Mouse (Mus musculus) forebrain, embryonic 12.5 days (tissue): ENCODE measurements around the gene Zfp853. TPM values are rescaled to one million over a fixed set of nuclear protein-coding genes. Genes with fewer than 3 reads are reported as not detected.

Experiments
- ATAC-seq: fragments of 200-750 bp; cut with Nextera tagmentation; 2 replicates; pipeline ENCODE4 v1.8.0; 2017; ENCODE audit warnings: moderate TSS enrichment; ENCODE audit not compliant: low FRiP score
- H3K27ac ChIP-seq: fragments of 300-500 bp; sonication (generic); 2 replicates; pipeline ENCODE4 v1.5.1; 2016; ENCODE audit warnings: mild to moderate bottlenecking
- H3K27me3 ChIP-seq: fragments of 300-500 bp; sonication (generic); 2 replicates; pipeline ENCODE4 v1.6.1; 2016; ENCODE audit warnings: mild to moderate bottlenecking
- H3K36me3 ChIP-seq: fragments of 300-500 bp; sonication (generic); replicated peaks from 2 replicates; pipeline ENCODE4 v1.6.1; 2016; ENCODE audit warnings: mild to moderate bottlenecking
- H3K4me1 ChIP-seq: fragments of 300-500 bp; sonication (generic); 2 replicates; pipeline ENCODE4 v1.6.1; 2016
- H3K4me2 ChIP-seq: fragments of 300-500 bp; sonication (generic); 2 replicates; pipeline ENCODE4 v1.6.1; 2016; ENCODE audit warnings: mild to moderate bottlenecking, moderate library complexity
- H3K4me3 ChIP-seq: fragments of 300-500 bp; sonication (generic); replicated peaks from 2 replicates; pipeline ENCODE4 v1.5.1; 2016; ENCODE audit warnings: mild to moderate bottlenecking
- H3K9ac ChIP-seq: fragments of 300-500 bp; sonication (generic); 2 replicates; pipeline ENCODE4 v1.6.1; 2016; ENCODE audit warnings: mild to moderate bottlenecking
- H3K9me3 ChIP-seq: fragments of 300-500 bp; sonication (generic); 2 replicates; pipeline ENCODE4 v1.6.1; 2016
- WGBS: fragments of 180-500 bp; shearing (Covaris S2); methylation state at CpG from one replicate; pipeline ENCODE4 v1.1.7; 2016; 5-methylcytosine and 5-hydroxymethylcytosine counted together
- polyA plus RNA-seq: library from polyadenylated mRNA; unstranded; fragments of >200 nt; fragmentation: Nextera tagmentation; extraction: Ambion mirVana; gene quantifications from 2 replicates; pipeline ENCODE4 v1.2.1, GENCODE M21; 2016

Zfp853 gene
- polyA plus RNA-seq, 1 experiment from 2014 or later = 0.09 TPM

DNA sequence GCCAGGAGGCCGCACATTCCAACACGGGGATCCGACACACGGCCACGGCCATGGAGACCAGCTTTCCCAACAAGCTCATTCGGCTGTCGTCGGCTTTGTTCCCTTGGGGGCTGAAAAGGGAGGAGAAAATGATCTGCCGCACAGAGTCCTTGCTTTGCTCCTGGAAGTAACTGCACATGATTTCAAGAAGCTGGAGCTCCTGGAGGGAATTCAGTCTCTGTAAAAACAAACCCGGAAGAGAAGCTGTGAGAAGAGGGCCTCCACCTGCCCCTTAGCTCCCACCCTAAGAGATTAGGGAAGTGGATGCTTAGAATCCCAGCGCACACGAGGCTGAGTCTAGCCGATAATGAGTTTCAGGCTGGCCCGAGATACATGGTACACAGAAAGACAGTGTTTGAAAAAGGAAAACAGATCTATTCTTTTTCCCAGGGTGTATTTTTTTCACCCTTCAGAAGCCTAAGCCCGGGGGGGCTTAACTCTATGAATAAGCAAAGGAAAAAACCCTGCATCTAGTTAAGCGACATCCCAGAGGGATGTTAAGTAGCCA is 20.8 kb upstream of the Zfp853 start:
- Histone ChIP-seq H3K4me1 (peaks cover 32% of the 10 kb centered on the region), H3K27ac (peak overlapping the region; percentile 97), H3K36me3 (peaks cover 78% of the 10 kb centered on the region), H3K4me2 (peak overlapping the region; percentile 77), H3K27me3 (no peaks in the 10 kb centered on the region), H3K9ac (peak overlapping the region; percentile 95), H3K4me3 (peak overlapping the region; percentile 86), H3K9me3 (no peaks in the 10 kb centered on the region)
- ATAC-seq = peak; percentile 33; the same call in 1 of the 2 replicates
- WGBS = 1% methylated on average over 16 of the region's 16 CpGs

DNA sequence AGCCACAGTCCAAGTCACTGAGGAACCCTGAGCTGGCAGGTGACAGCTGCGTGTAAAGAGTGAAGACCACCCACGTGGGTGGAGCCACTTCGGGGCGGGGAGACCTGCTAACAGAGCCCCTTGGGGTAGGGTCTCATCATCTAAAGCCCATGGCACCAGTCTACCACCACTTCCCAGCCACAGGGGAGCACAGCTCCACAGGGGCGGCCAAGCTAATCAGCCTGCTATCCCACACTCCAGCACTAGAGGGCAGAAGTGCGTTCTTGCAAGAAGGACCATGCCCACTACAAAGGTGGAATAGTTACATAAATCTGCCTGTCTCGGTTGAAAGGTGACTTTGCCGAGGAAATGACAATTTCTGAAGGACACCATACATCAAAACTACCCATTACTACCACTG is 18.5 kb upstream of the Zfp853 start:
- ATAC-seq = no peak
- no peak overlapping the region for H3K4me2 ChIP-seq
- H3K27me3 ChIP-seq = no peaks in the 10 kb centered on the region
- H3K4me1 ChIP-seq = peaks cover 35% of the 10 kb centered on the region
- H3K36me3 ChIP-seq = peaks cover 77% of the 10 kb centered on the region
- H3K9me3 ChIP-seq = no peaks in the 10 kb centered on the region
- H3K9ac ChIP-seq = no peak overlapping the region
- no peak overlapping the region for H3K27ac ChIP-seq
- no peak overlapping the region for H3K4me3 ChIP-seq
- 69% methylated on average over 8 of the region's 8 CpGs for WGBS

DNA sequence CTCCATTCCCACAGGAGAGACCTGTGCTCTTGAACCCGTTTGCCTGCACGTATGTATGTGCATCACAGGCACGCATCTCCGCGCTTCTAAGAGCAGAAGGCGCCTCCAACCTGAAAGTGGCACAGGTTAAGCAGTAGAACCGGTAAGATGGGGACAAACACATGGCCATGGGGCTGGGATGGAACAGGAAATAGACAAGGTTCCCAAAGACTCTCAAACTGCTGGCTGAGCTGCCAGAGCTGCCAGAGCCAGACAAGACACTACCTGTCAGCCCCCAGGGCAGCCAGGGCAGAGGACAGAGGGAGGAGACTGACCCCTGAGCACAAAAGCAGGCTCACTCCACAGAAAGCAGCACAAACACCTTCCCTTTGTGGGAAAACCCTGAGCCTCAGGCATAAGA is 16.5 kb upstream of the Zfp853 start:
- H3K9me3 ChIP-seq = no peaks in the 10 kb centered on the region
- no peak overlapping the region for H3K4me2 ChIP-seq
- H3K9ac ChIP-seq = no peak overlapping the region
- H3K27ac ChIP-seq = no peak overlapping the region
- no peak for ATAC-seq
- H3K27me3 ChIP-seq = no peaks in the 10 kb centered on the region
- H3K36me3 ChIP-seq = peaks cover 86% of the 10 kb centered on the region
- no peak overlapping the region for H3K4me3 ChIP-seq
- H3K4me1 ChIP-seq = peaks cover 35% of the 10 kb centered on the region
- 93% methylated on average over 7 of the region's 7 CpGs for WGBS

DNA sequence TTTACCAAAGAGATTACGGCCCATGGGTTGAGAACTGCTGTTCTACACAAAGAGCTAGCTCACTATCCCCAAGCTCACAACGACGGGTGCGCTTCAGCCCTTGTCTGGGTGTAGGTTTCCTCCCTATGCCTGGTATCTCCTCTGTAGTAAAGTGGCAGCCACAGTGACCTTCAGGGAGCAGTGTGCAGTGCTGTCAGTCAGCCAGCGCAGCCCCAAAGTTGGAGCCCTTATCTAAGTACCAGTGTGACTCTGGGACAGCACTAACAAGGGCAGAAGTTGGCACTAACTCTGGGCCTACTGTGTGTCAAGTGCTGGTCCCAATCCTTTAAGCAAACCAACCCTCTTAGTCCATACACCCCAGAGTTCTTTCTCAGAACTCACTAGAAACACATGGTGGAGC is 15.4 kb upstream of the Zfp853 start:
- Histone ChIP-seq H3K9me3 (no peaks in the 10 kb centered on the region), H3K9ac (no peak overlapping the region), H3K27ac (no peak overlapping the region), H3K4me1 (peaks cover 29% of the 10 kb centered on the region), H3K4me2 (no peak overlapping the region), H3K36me3 (peaks cover 94% of the 10 kb centered on the region), H3K27me3 (no peaks in the 10 kb centered on the region), H3K4me3 (no peak overlapping the region)
- WGBS = 93% methylated on average over 5 of the region's 5 CpGs
- no peak for ATAC-seq

DNA sequence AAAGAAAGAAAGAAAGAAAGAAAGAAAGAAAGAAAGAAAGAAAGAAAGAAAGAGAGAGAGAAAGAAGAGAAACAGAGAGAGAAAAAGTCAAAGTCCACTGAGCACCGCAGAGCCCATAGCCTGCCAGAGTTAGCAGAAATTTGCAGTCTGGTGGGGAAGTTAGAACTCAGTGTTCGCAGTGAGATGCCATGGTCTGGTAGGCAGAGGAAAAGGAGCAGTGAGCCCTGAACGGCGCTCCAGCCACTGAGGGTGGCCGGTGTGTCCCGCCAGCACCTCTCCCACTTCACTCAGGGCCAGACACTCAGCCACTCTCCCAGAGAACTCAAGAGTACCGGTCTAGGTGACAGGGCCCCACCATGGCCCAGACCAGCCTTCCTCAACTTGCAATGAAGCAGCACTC is 10.8 kb upstream of the Zfp853 start:
- Histone ChIP-seq H3K4me3 (no peak overlapping the region), H3K4me2 (no peak overlapping the region), H3K9me3 (no peaks in the 10 kb centered on the region), H3K36me3 (peaks cover 96% of the 10 kb centered on the region), H3K4me1 (0 out of 2 replicates have a peak, but pooled peaks cover 7% of the 10 kb centered on the region), H3K27me3 (no peaks in the 10 kb centered on the region), H3K27ac (no peak overlapping the region), H3K9ac (no peak overlapping the region)
- no peak for ATAC-seq
- WGBS = 94% methylated on average over 7 of the region's 7 CpGs

DNA sequence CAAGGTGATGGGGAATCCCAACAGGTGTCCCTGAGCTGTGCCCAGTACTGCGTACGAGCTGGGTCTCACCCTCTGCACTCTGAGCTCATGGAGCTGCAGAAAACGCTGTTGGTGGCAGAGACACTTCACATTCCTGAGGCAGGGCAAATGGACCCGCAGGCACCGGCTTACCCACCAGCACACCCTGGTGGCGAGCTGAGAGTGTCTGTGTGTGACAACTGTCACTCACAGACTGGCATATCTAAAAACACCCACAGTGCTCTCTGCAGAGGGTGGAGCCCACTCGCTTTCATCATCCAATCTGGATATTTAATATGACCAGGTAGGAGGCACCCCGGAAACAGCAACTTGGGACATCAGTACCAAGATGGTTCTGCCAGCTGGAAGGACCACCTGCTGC is 7.9 kb upstream of the Zfp853 start:
- H3K4me3 ChIP-seq = no peak overlapping the region
- H3K27me3 ChIP-seq = no peaks in the 10 kb centered on the region
- H3K27ac ChIP-seq = no peak overlapping the region
- no peaks in the 10 kb centered on the region for H3K4me1 ChIP-seq
- no peaks in the 10 kb centered on the region for H3K9me3 ChIP-seq
- H3K4me2 ChIP-seq = no peak overlapping the region
- H3K36me3 ChIP-seq = peaks cover 81% of the 10 kb centered on the region
- 82% methylated on average over 8 of the region's 8 CpGs for WGBS
- no peak for ATAC-seq
- no peak overlapping the region for H3K9ac ChIP-seq

DNA sequence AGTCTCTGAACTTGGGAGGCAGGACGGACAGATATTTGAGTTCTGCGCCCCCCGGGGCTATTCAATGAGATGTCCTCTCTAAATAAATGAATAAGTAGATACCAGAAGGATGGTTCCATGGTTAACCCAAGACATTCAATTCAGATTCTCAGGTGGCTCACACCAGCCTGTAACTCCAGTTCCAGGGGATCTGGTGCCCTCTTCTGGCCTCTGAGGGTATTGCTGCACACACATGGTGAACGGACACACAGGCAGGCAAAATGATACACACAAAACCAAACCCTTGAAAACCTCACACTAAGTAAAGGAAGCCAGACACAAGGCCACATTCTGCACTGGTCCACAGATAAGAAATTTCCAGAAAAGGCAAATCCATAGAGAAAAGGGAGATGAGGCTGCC is 6.3 kb upstream of the Zfp853 start:
- Histone ChIP-seq H3K36me3 (peaks cover 65% of the 10 kb centered on the region), H3K4me2 (no peak overlapping the region), H3K4me3 (no peak overlapping the region), H3K9me3 (0 out of 2 replicates have a peak, but pooled peaks cover 4% of the 10 kb centered on the region), H3K27ac (no peak overlapping the region), H3K27me3 (peaks cover 5% of the 10 kb centered on the region), H3K9ac (no peak overlapping the region), H3K4me1 (no peaks in the 10 kb centered on the region)
- 96% methylated on average over 4 of the region's 4 CpGs for WGBS
- ATAC-seq = no peak

DNA sequence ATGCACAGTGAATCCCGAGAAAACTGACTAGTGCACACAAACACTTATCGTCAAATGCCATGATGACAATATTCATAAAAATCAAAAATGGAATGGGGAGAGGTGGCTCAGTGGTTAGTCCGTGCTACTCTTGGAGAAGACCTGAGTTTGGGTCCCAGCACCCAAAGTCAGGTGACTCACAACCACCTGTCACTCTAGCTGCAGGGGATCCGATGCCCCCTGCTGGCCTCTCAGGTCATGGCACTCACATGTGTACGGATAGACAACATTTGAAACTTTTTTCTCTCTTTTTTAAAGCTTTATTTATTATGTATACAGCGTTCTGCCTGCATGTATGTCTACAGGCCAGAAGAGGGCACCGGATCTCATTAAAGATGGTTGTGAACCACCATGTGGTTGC is 5.0 kb upstream of the Zfp853 start:
- H3K4me3 ChIP-seq = no peak overlapping the region
- peaks cover 54% of the 10 kb centered on the region for H3K36me3 ChIP-seq
- H3K4me2 ChIP-seq = no peak overlapping the region
- ATAC-seq = no peak
- H3K9me3 ChIP-seq = 0 out of 2 replicates have a peak, but pooled peaks cover 4% of the 10 kb centered on the region
- no peak overlapping the region for H3K27ac ChIP-seq
- WGBS = 95% methylated on average over 7 of the region's 7 CpGs
- H3K9ac ChIP-seq = no peak overlapping the region
- peaks cover 18% of the 10 kb centered on the region for H3K27me3 ChIP-seq
- H3K4me1 ChIP-seq = peaks cover 3% of the 10 kb centered on the region

DNA sequence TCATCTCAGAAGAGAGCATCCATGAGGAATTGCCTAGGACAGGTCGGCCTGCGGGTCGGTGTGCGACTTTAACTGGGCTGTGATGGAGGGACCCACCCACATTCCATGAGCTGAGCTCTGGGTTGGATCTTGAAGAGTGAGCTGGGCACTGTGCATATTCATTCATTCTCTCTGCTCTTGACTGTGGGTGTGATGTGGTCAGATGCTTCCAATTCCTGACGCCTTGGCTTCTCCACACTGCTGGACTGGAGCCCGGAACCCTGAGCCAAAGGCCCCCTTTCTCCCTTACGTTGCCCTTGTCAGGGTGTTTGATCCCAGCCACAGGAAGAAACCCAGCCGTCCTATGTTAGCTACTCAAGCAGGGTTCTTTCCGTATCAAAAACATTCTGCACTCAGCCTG is 4.6 kb upstream of the Zfp853 start:
- ATAC-seq = no peak
- 94% methylated on average over 9 of the region's 9 CpGs for WGBS
- peaks cover 22% of the 10 kb centered on the region for H3K27me3 ChIP-seq
- no peak overlapping the region for H3K9ac ChIP-seq
- peaks cover 7% of the 10 kb centered on the region for H3K4me1 ChIP-seq
- no peak overlapping the region for H3K4me2 ChIP-seq
- no peak overlapping the region for H3K27ac ChIP-seq
- H3K9me3 ChIP-seq = 0 out of 2 replicates have a peak, but pooled peaks cover 4% of the 10 kb centered on the region
- peaks cover 50% of the 10 kb centered on the region for H3K36me3 ChIP-seq
- no peak overlapping the region for H3K4me3 ChIP-seq

DNA sequence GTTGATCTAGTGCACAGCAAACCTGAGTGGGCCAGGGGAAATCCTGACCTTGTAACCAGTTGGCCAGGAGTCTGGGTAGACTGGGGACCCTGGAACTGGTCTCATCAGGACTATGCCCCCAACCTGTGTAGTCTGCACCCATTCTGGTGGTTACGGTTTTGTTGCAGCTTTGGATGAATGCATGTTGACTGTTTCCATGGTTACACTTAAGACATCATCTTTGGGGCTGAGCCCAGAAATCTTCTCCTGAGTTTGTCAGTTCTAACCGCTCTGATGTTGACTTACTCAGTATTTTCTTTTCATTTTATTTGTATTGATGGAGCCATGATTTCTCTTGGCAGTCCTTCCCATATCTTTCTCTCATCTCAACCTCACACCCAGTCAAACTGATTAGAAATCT is 1.9 kb upstream of the Zfp853 start:
- H3K27me3 ChIP-seq = peaks cover 48% of the 10 kb centered on the region
- no peak overlapping the region for H3K27ac ChIP-seq
- 89% methylated on average over 2 of the region's 2 CpGs for whole genome bisulfite sequencing
- H3K36me3 ChIP-seq = peaks cover 23% of the 10 kb centered on the region
- peaks cover 7% of the 10 kb centered on the region for H3K4me1 ChIP-seq
- 0 out of 2 replicates have a peak, but pooled peaks cover 4% of the 10 kb centered on the region for H3K9me3 ChIP-seq
- H3K4me3 ChIP-seq = no peak overlapping the region
- ATAC-seq = no peak
- no peak overlapping the region for H3K4me2 ChIP-seq
- no peak overlapping the region for H3K9ac ChIP-seq

DNA sequence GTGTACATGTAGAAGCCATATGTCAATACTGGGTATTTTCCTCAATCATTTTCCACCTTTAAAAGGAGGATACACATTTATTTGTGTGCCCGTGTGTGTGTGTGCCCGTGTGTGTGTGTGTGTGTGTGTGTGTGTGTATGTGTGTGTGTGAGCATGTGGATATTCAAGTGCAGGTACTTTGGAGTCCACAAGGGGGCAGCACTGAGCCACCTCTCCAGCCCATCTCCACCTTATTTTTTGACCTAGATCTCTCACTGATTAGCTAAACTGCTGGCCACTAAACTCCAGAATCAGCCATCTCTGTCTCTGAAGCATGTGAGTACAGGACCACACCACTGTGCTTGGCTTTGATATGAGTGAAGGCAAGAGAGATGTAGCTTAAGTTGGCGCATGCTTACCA is 1.4 kb upstream of the Zfp853 start:
- Histone ChIP-seq H3K9ac (no peak overlapping the region), H3K9me3 (0 out of 2 replicates have a peak, but pooled peaks cover 4% of the 10 kb centered on the region), H3K4me2 (no peak overlapping the region), H3K4me3 (no peak overlapping the region), H3K4me1 (peaks cover 7% of the 10 kb centered on the region), H3K36me3 (peaks cover 19% of the 10 kb centered on the region), H3K27me3 (peaks cover 53% of the 10 kb centered on the region), H3K27ac (no peak overlapping the region)
- 90% methylated on average over 3 of the region's 3 CpGs for WGBS
- no peak for ATAC-seq

DNA sequence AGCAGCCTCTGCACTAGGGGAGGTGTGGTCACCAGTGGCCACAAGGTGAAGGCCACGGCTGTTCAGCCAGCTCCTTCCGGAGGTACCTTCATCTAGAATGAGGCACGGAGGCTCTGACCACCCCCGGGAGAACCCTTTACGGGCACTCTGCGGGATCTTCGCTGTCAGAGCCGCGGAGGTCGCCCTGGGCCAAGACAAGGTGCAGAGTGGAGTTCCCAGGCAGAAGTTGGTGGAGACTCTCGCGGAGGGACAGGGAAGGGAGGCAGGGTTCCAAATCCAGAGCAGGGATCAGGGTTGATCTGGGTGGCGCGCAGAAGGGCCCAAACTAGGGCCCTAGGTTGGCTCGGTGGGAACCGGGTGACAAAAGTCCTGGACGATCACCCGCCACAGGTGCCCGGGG is 544 bp downstream of the Zfp853 start:
- Histone ChIP-seq H3K27ac (no peak overlapping the region), H3K9ac (peak overlapping the region; percentile 36; the same call in 1 of the 2 replicates), H3K4me3 (peak overlapping the region; percentile 39), H3K36me3 (peaks cover 8% of the 10 kb centered on the region), H3K27me3 (peaks cover 73% of the 10 kb centered on the region), H3K9me3 (0 out of 2 replicates have a peak, but pooled peaks cover 4% of the 10 kb centered on the region), H3K4me1 (peaks cover 17% of the 10 kb centered on the region), H3K4me2 (peak overlapping the region; percentile 57)
- no peak for ATAC-seq
- under 1% methylated on average over 19 of the region's 19 CpGs for WGBS

DNA sequence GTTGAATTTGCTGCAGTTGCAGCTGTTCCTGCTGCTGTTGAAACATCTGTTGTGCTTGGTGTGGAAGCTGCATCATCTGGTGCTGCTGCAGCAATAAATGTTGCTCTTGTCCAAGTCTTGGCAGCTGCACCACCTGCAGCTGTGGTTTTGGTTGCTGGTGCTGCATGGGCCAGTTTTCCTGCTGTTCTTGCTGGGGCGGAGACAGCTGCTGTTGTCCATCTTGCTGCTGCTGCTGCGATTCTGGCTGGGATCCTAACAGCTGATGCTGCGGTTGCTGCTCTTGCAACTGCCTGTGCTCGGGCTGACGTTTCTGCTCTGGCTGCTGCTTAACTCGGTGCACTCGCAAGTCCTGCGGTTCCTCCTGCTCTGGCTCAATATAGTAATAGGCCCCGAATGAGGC is 4.1 kb downstream of the Zfp853 start:
- ATAC-seq = no peak
- Histone ChIP-seq H3K27me3 (peaks cover 93% of the 10 kb centered on the region), H3K36me3 (peaks cover 8% of the 10 kb centered on the region; the same call in 1 of the 2 replicates), H3K9me3 (no peaks in the 10 kb centered on the region), H3K4me3 (no peak overlapping the region), H3K4me1 (peaks cover 21% of the 10 kb centered on the region), H3K4me2 (no peak overlapping the region), H3K9ac (no peak overlapping the region), H3K27ac (no peak overlapping the region)
- 70% methylated on average over 9 of the region's 9 CpGs for WGBS
